Mouse (Mus musculus): ENCODE measurements around the gene Cdc42bpa. TPM values are rescaled to one million over a fixed set of nuclear protein-coding genes. Genes with fewer than 3 reads are reported as not detected.

Cdc42bpa gene
- polyA plus RNA-seq, 1 experiment from 2014 or later = 29.5 TPM

DNA sequence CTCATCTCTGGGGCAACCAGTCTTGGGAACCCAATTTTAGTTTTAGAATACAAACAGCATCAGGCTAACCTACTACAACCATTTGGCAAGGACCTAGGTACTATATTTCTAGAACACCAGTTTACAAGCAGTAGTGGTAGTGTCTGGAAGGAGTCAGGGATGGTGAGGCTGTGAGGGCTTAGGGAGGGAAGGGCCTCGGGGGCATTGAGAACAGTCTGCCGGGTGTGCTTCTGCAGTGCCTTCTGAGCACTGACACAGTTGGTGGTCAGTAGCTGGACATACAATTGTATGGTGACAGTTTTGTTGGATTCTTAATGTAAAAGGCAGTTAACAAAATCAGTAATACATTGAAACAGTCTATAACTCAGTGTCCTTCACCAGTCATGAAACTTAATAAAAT is 200.3 kb downstream of the Cdc42bpa start:
- WGBS = 78% methylated on average over 2 of the region's 2 CpGs
- no peak for DNase-seq

DNA sequence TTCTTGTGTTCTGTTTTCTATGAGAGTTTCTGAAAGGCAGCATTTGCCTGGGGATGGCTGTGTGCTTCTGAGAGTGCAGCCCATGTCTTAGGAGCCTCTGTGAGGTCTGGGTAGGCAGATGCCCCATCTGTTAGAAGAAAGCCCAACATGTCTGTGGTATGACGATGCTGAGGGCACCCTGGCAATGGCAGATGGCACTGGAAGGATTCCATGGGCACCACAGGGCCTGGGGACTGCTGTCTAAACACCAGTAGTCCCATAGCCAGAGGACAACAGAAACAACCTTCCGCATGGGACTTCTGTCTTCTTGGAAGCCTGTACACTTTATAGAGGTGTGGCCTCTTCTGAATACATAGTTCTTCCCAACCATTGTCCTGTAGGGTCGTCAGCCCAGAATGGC is 200.9 kb downstream of the Cdc42bpa start:
- peaks cover 42% of the 10 kb centered on the region for H3K36me3 ChIP-seq (ENCODE audit: control insufficient read depth, insufficient read depth, low read length)
- no peak for DNase-seq
- no peak overlapping the region for H3K9ac ChIP-seq (replicated peaks; ENCODE audit: low read length)
- H3K27ac ChIP-seq (replicated peaks; ENCODE audit: low read depth, low read length) = no peak overlapping the region
- H3K4me1 ChIP-seq (ENCODE audit: control insufficient read depth, insufficient read depth, low read length) = no peaks in the 10 kb centered on the region
- ATAC-seq (ENCODE audit: low FRiP score, low TSS enrichment) = no peak
- H3K4me3 ChIP-seq (replicated peaks; ENCODE audit: low read depth, low read length) = no peak overlapping the region
- H3K4me2 ChIP-seq (ENCODE audit: low read length) = no peak overlapping the region
- 65% methylated on average over 3 of the region's 3 CpGs for WGBS
- no peaks in the 10 kb centered on the region for H3K9me3 ChIP-seq (ENCODE audit: control insufficient read depth, low read length)
- no peaks in the 10 kb centered on the region for H3K27me3 ChIP-seq (ENCODE audit: control insufficient read depth, insufficient read depth, low read length)

More for the DNA sequence above, 200.3 kb downstream of the Cdc42bpa start:
- no peaks in the 10 kb centered on the region for H3K4me1 ChIP-seq (ENCODE audit: control insufficient read depth, insufficient read depth, low read length)
- peaks cover 42% of the 10 kb centered on the region for H3K36me3 ChIP-seq (ENCODE audit: control insufficient read depth, insufficient read depth, low read length)
- no peak overlapping the region for H3K4me3 ChIP-seq (replicated peaks; ENCODE audit: low read depth, low read length)
- H3K9me3 ChIP-seq (ENCODE audit: control insufficient read depth, low read length) = no peaks in the 10 kb centered on the region
- H3K27ac ChIP-seq (replicated peaks; ENCODE audit: low read depth, low read length) = no peak overlapping the region
- no peak overlapping the region for H3K4me2 ChIP-seq (ENCODE audit: low read length)
- no peaks in the 10 kb centered on the region for H3K27me3 ChIP-seq (ENCODE audit: control insufficient read depth, insufficient read depth, low read length)
- no peak for ATAC-seq (ENCODE audit: low FRiP score, low TSS enrichment)
- no peak overlapping the region for H3K9ac ChIP-seq (replicated peaks; ENCODE audit: low read length)

DNA sequence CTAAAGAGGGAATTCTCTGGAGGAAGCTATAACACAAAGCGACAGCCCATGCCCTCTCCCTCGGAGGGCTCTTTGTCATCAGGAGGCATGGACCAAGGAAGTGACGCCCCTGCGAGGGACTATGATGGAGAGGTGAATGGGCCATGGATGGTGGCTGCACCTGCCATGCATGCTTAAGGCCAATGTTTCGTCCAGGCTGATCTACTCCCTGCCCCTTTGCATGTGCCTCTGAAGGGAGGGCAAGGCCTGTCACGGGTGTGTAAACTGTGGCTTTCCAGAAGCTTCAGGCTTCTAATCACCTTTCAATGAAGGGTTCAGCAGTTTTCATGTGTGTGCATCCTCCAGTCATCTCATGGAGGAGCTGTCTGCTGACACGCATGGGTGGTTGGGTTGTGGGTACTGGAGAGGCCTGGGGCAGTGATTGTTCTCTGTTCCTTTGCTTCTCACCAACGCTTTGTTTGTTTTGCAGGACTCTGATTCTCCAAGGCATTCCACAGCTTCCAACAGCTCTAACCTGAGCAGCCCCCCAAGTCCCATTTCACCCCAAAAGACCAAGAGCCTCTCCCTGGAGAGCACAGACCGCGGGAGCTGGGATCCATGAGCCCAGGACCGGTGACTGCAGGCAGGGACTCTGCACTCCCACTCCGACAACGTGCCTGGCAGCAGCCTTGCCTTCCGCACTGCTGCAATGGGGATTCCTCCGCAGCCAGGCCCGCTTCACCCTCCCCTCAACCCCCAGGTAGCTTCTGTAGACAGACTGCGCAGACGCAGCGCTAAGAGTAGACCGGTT is 201.5 kb downstream of the Cdc42bpa start:
- Histone ChIP-seq H3K9me3 (ENCODE audit: control insufficient read depth, low read length) (no peaks in the 10 kb centered on the region), H3K27ac (replicated peaks; ENCODE audit: low read depth, low read length) (no peak overlapping the region), H3K27me3 (ENCODE audit: control insufficient read depth, insufficient read depth, low read length) (no peaks in the 10 kb centered on the region), H3K4me1 (ENCODE audit: control insufficient read depth, insufficient read depth, low read length) (no peaks in the 10 kb centered on the region), H3K9ac (replicated peaks; ENCODE audit: low read length) (no peak overlapping the region), H3K36me3 (ENCODE audit: control insufficient read depth, insufficient read depth, low read length) (peaks cover 44% of the 10 kb centered on the region), H3K4me3 (replicated peaks; ENCODE audit: low read depth, low read length) (no peak overlapping the region), H3K4me2 (ENCODE audit: low read length) (no peak overlapping the region)
- ATAC-seq (ENCODE audit: low FRiP score, low TSS enrichment) (no peak), DNase-seq (no peak)
- 79% methylated on average over 20 of the region's 20 CpGs for WGBS

DNA sequence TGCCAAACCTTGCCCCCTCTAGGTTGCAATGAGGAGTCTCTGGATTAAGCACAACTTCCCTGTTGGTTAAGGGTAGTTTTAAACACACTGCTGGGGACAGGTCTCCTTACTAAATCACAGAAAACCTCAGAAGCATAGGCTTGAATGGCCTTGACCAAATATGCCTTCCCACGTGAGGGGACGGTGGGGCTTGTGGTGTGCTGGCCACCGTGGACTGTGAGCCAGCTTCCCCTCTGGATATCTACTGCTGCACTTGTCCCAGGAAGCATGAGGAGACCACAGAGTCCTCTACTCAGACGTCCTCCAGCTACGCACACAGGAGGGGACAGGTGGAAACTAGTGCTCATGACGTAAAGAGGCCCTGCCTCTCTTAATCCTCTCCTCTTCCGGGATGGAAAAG is 202.7 kb downstream of the Cdc42bpa start:
- H3K4me1 ChIP-seq (ENCODE audit: control insufficient read depth, insufficient read depth, low read length) = no peaks in the 10 kb centered on the region
- no peak overlapping the region for H3K9ac ChIP-seq (replicated peaks; ENCODE audit: low read length)
- no peak overlapping the region for H3K27ac ChIP-seq (replicated peaks; ENCODE audit: low read depth, low read length)
- H3K27me3 ChIP-seq (ENCODE audit: control insufficient read depth, insufficient read depth, low read length) = no peaks in the 10 kb centered on the region
- no peak overlapping the region for H3K4me2 ChIP-seq (ENCODE audit: low read length)
- H3K9me3 ChIP-seq (ENCODE audit: control insufficient read depth, low read length) = no peaks in the 10 kb centered on the region
- no peak overlapping the region for H3K4me3 ChIP-seq (replicated peaks; ENCODE audit: low read depth, low read length)
- ATAC-seq (ENCODE audit: low FRiP score, low TSS enrichment) = no peak
- WGBS = 81% methylated on average over 7 of the region's 7 CpGs
- peaks cover 44% of the 10 kb centered on the region for H3K36me3 ChIP-seq (ENCODE audit: control insufficient read depth, insufficient read depth, low read length)
- no peak for DNase-seq

DNA sequence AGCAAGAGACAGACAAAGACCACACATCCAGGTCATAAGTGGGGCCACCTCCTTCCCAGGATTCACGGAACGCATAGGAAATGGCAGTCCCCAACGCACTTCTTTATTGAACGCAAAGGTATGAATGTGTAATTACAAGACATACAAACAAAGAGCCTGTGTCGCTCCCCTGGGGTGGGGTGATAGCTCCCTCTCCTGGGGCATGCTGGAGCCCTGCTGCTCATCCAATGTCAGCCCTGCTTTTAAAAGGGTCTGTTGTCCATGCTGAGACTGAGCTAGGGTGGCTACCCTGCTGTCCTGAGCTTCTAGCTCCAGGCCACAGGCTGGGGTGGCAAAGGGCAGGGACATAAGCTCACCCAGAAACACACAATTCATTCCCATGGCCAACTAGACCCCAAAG is 206.3 kb downstream of the Cdc42bpa start:
- H3K27me3 ChIP-seq (ENCODE audit: control insufficient read depth, insufficient read depth, low read length) = no peaks in the 10 kb centered on the region
- no peak for ATAC-seq (ENCODE audit: low FRiP score, low TSS enrichment)
- H3K4me3 ChIP-seq (replicated peaks; ENCODE audit: low read depth, low read length) = no peak overlapping the region
- DNase-seq = no peak
- no peak overlapping the region for H3K4me2 ChIP-seq (ENCODE audit: low read length)
- no peak overlapping the region for H3K9ac ChIP-seq (replicated peaks; ENCODE audit: low read length)
- H3K36me3 ChIP-seq (ENCODE audit: control insufficient read depth, insufficient read depth, low read length) = peaks cover 30% of the 10 kb centered on the region
- H3K27ac ChIP-seq (replicated peaks; ENCODE audit: low read depth, low read length) = no peak overlapping the region
- no peaks in the 10 kb centered on the region for H3K9me3 ChIP-seq (ENCODE audit: control insufficient read depth, low read length)
- H3K4me1 ChIP-seq (ENCODE audit: control insufficient read depth, insufficient read depth, low read length) = no peaks in the 10 kb centered on the region
- WGBS = 85% methylated on average over 5 of the region's 5 CpGs

DNA sequence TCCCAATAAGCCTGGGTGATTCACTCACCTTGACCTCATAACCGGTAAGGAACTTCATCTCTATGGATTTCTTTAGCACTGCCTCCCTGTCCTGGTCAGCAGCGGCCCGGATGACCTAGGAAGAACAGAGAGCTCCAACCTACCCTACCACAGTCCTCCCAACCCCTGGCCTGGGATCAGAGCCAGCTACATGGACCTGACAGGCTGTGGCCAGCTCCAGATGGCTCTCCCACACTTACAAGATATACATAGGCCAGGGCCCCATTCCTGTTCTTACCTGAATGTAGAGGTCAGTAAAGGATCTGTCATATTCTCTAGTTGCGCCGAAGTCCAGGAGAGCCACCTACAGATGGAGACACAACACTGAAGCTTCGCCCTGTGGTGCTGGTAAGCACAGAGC is 208.0 kb downstream of the Cdc42bpa start:
- 95% methylated on average over 6 of the region's 6 CpGs for WGBS
- no peak overlapping the region for H3K27ac ChIP-seq (replicated peaks; ENCODE audit: low read depth, low read length)
- no peak overlapping the region for H3K9ac ChIP-seq (replicated peaks; ENCODE audit: low read length)
- ATAC-seq (ENCODE audit: low FRiP score, low TSS enrichment) (no peak), DNase-seq (no peak)
- H3K4me3 ChIP-seq (replicated peaks; ENCODE audit: low read depth, low read length) = no peak overlapping the region
- H3K4me2 ChIP-seq (ENCODE audit: low read length) = no peak overlapping the region
- no peaks in the 10 kb centered on the region for H3K27me3 ChIP-seq (ENCODE audit: control insufficient read depth, insufficient read depth, low read length)
- H3K4me1 ChIP-seq (ENCODE audit: control insufficient read depth, insufficient read depth, low read length) = no peaks in the 10 kb centered on the region
- no peaks in the 10 kb centered on the region for H3K9me3 ChIP-seq (ENCODE audit: control insufficient read depth, low read length)
- H3K36me3 ChIP-seq (ENCODE audit: control insufficient read depth, insufficient read depth, low read length) = peaks cover 14% of the 10 kb centered on the region

DNA sequence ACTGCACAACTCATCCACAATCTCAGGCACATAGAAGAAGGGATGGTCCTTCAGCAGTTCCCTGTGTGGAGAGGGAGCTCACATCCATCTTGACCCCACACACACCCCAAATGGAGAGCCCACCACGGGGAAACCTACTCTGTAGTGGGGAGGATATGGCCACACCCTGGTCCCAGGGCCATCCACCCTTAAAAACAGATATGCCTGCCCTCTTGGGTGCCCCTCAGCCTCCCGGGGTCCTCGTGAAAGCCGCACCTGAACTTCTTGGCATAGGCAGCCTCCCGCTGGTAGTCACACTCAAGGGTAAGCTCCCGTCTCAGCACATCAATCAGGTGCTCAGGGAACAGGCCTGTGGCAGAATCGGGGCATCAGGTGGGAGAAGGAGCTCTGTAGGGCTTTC is 208.9 kb downstream of the Cdc42bpa start:
- Histone ChIP-seq H3K36me3 (ENCODE audit: control insufficient read depth, insufficient read depth, low read length) (peaks cover 9% of the 10 kb centered on the region; the same call in 1 of the 2 replicates), H3K4me3 (replicated peaks; ENCODE audit: low read depth, low read length) (no peak overlapping the region), H3K4me1 (ENCODE audit: control insufficient read depth, insufficient read depth, low read length) (no peaks in the 10 kb centered on the region), H3K27me3 (ENCODE audit: control insufficient read depth, insufficient read depth, low read length) (no peaks in the 10 kb centered on the region), H3K9ac (replicated peaks; ENCODE audit: low read length) (no peak overlapping the region), H3K27ac (replicated peaks; ENCODE audit: low read depth, low read length) (no peak overlapping the region), H3K9me3 (ENCODE audit: control insufficient read depth, low read length) (no peaks in the 10 kb centered on the region), H3K4me2 (ENCODE audit: low read length) (no peak overlapping the region)
- 93% methylated on average over 7 of the region's 7 CpGs for WGBS
- ATAC-seq (ENCODE audit: low FRiP score, low TSS enrichment) (no peak), DNase-seq (no peak)

DNA sequence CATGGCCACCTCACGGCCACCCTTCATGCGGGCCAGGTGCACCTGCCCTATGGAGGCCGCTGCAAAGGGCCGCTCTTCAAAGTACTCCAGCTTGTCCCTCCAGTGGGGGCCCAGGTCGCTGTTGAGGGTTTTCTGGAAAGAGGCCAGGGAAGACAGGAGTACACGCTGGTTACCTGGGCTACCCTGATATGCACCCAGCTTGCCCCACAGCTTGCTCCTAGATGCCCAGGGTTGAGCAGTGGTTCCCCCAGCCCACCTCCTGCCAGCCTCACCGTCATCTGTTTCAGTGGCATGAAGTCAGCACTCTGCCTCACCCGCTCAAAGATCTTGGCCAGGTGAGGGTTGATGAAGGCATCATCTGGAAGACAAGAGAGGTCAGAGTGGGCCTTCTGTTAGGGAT is 209.8 kb downstream of the Cdc42bpa start:
- no peak for ATAC-seq (ENCODE audit: low FRiP score, low TSS enrichment)
- no peak for DNase-seq
- H3K9ac ChIP-seq (replicated peaks; ENCODE audit: low read length) = no peak overlapping the region
- H3K4me3 ChIP-seq (replicated peaks; ENCODE audit: low read depth, low read length) = no peak overlapping the region
- no peaks in the 10 kb centered on the region for H3K9me3 ChIP-seq (ENCODE audit: control insufficient read depth, low read length)
- 93% methylated on average over 8 of the region's 8 CpGs for WGBS
- no peak overlapping the region for H3K4me2 ChIP-seq (ENCODE audit: low read length)
- H3K27me3 ChIP-seq (ENCODE audit: control insufficient read depth, insufficient read depth, low read length) = no peaks in the 10 kb centered on the region
- H3K27ac ChIP-seq (replicated peaks; ENCODE audit: low read depth, low read length) = no peak overlapping the region
- no peaks in the 10 kb centered on the region for H3K4me1 ChIP-seq (ENCODE audit: control insufficient read depth, insufficient read depth, low read length)
- peaks cover 9% of the 10 kb centered on the region; the same call in 1 of the 2 replicates for H3K36me3 ChIP-seq (ENCODE audit: control insufficient read depth, insufficient read depth, low read length)

DNA sequence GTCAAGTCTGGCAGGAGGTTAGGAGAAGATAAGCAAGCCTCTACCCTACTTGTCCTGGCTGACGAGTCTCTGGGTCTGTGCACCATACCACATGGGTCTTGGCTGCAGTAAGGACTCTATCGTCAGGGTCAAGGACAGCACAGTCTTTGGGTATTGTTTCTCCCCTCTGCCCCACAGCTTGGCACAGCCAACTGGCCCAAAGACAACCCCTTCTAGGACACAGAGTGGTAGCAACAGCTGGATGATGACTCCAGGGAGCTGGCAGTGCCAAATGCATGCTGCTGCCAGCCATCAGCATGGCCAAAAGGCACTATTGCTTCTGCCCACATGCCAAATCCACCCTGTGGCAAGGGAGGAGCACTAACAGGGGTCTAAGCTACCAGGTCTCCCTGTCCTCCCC is 211.6 kb downstream of the Cdc42bpa start:
- Histone ChIP-seq H3K9me3 (ENCODE audit: control insufficient read depth, low read length) (no peaks in the 10 kb centered on the region), H3K27ac (replicated peaks; ENCODE audit: low read depth, low read length) (no peak overlapping the region), H3K4me3 (replicated peaks; ENCODE audit: low read depth, low read length) (no peak overlapping the region), H3K4me2 (ENCODE audit: low read length) (no peak overlapping the region), H3K27me3 (ENCODE audit: control insufficient read depth, insufficient read depth, low read length) (no peaks in the 10 kb centered on the region), H3K4me1 (ENCODE audit: control insufficient read depth, insufficient read depth, low read length) (no peaks in the 10 kb centered on the region), H3K9ac (replicated peaks; ENCODE audit: low read length) (no peak overlapping the region), H3K36me3 (ENCODE audit: control insufficient read depth, insufficient read depth, low read length) (no peaks in the 10 kb centered on the region)
- ATAC-seq (ENCODE audit: low FRiP score, low TSS enrichment) = no peak
- DNase-seq = no peak
- 90% methylated on average over 2 of the region's 2 CpGs for WGBS
